ENCODE assay signal across 8 mouse cellular contexts in genomic region chr13:57907428-57908265, GRCm38 (mm10). TPM values are rescaled to one million over a fixed set of nuclear protein-coding genes. Genes with fewer than 3 reads are reported as not detected.
DNase-seq lines count a peak whose midpoint lies in the region; ATAC-seq and TF ChIP-seq lines count a peak whose summit lies in the region.

No protein-coding gene starts in this region.

- peaks cover 40% of the 10 kb centered on the region for H3K27me3 ChIP-seq in heart, embryonic 15.5 days
- peaks cover 14% of the 10 kb centered on the region for H3K27me3 ChIP-seq in forebrain, embryonic 14.5 days (replicated peaks; ENCODE audit: control insufficient read depth, insufficient read depth, low read length)
- peaks cover 21% of the 10 kb centered on the region for H3K27me3 ChIP-seq in liver, postnatal 0 days (ENCODE audit: insufficient read depth, low read length)

- ATAC-seq in heart, embryonic 15.5 days (replicated peaks; ENCODE audit: insufficient number of reproducible peaks, insufficient read depth, low FRiP score, low read depth) = no peak
- peak; percentile 81 for ATAC-seq in forebrain, embryonic 14.5 days
- ATAC-seq in liver, postnatal 0 days = no peak

- no peak for TF ChIP-seq CTCF in brain, embryonic 14.5 days (IDR thresholded peaks at IDR 0.05; ENCODE audit: borderline replicate concordance, extremely low read depth, insufficient read depth, insufficient read length)
- TF ChIP-seq CTCF in liver, postnatal 0 days (IDR thresholded peaks at IDR 0.05; ENCODE audit: low read depth) = no peak

- H3K9ac ChIP-seq in heart, embryonic 15.5 days = no peak overlapping the region
- H3K9ac ChIP-seq in forebrain, embryonic 14.5 days (ENCODE audit: low read length) = peak overlapping the region; percentile 76
- no peak overlapping the region for H3K9ac ChIP-seq in liver, postnatal 0 days (replicated peaks)

- WGBS in heart, embryonic 15.5 days = 3% methylated on average over 60 of the region's 60 CpGs
- WGBS in forebrain, embryonic 14.5 days = 1% methylated on average over 60 of the region's 60 CpGs
- WGBS in liver, postnatal 0 days (ENCODE audit: insufficient replicate concordance) = 9% methylated on average over 58 of the region's 60 CpGs

- no peak overlapping the region for H3K27ac ChIP-seq in heart, embryonic 15.5 days
- H3K27ac ChIP-seq in forebrain, embryonic 14.5 days (ENCODE audit: low read depth, low read length) = no peak overlapping the region
- no peak overlapping the region for H3K27ac ChIP-seq in liver, postnatal 0 days (ENCODE audit: low read depth)

- no peak for TF ChIP-seq EP300 in liver, postnatal 0 days (IDR thresholded peaks at IDR 0.05; ENCODE audit: low read depth)

- TF ChIP-seq POLR2A in brain, embryonic 14.5 days (IDR thresholded peaks at IDR 0.05; ENCODE audit: borderline replicate concordance, extremely low read depth, insufficient read depth, insufficient read length, poor library complexity, severe bottlenecking) = no peak

- no peaks in the 10 kb centered on the region; the same call in 1 of the 2 replicates for H3K9me3 ChIP-seq in heart, embryonic 15.5 days (replicated peaks)
- H3K9me3 ChIP-seq in forebrain, embryonic 14.5 days (replicated peaks; ENCODE audit: control insufficient read depth, low read length) = no peaks in the 10 kb centered on the region
- H3K9me3 ChIP-seq in liver, postnatal 0 days (ENCODE audit: low read length) = 0 out of 2 replicates have a peak, but pooled peaks cover 7% of the 10 kb centered on the region

- H3K4me2 ChIP-seq in heart, embryonic 15.5 days = peak overlapping the region; percentile 79
- peak overlapping the region; percentile 92 for H3K4me2 ChIP-seq in forebrain, embryonic 14.5 days (ENCODE audit: low read length)
- H3K4me2 ChIP-seq in liver, postnatal 0 days (ENCODE audit: low read depth, low read length) = peak overlapping the region; percentile 38; the same call in 1 of the 2 replicates

- peaks cover 22% of the 10 kb centered on the region for H3K4me1 ChIP-seq in heart, embryonic 15.5 days (replicated peaks)
- no peaks in the 10 kb centered on the region for H3K4me1 ChIP-seq in forebrain, embryonic 14.5 days (ENCODE audit: control insufficient read depth, insufficient read depth, low read length)
- peaks cover 3% of the 10 kb centered on the region; the same call in 1 of the 2 replicates for H3K4me1 ChIP-seq in liver, postnatal 0 days (ENCODE audit: insufficient read depth)

- no peaks in the 10 kb centered on the region for H3K36me3 ChIP-seq in heart, embryonic 15.5 days
- no peaks in the 10 kb centered on the region for H3K36me3 ChIP-seq in forebrain, embryonic 14.5 days (ENCODE audit: control insufficient read depth, insufficient read depth, low read length)
- no peaks in the 10 kb centered on the region for H3K36me3 ChIP-seq in liver, postnatal 0 days (replicated peaks; ENCODE audit: insufficient read depth, low read length)

- peak overlapping the region; percentile 45 for H3K4me3 ChIP-seq in heart, embryonic 15.5 days
- peak overlapping the region; percentile 50 for H3K4me3 ChIP-seq in forebrain, embryonic 14.5 days (ENCODE audit: low read depth, low read length)
- H3K4me3 ChIP-seq in liver, postnatal 0 days (ENCODE audit: low read depth, low read length) = peak overlapping the region; percentile 17; the same call in 1 of the 2 replicates

- DNase-seq in heart, postnatal 10 days = no peak
- DNase-seq in brain, embryonic 14.5 days (ENCODE audit: low read depth) = peak; percentile 43
- peak; percentile 53 for DNase-seq in forebrain, embryonic 14.5 days (ENCODE audit: low spot score)
- no peak for DNase-seq in liver, postnatal 0 days
- DNase-seq in urinary bladder, adult 18-20 months (ENCODE audit: low spot score in 2 of 2) = no peak
- DNase-seq in gastrocnemius, adult 8-10 months (ENCODE audit: low spot score in 2 of 2) = no peak
- DNase-seq in layer of hippocampus, adult 11-12 months (ENCODE audit: low spot score) = no peak

- intact Hi-C loops in heart, postnatal 10 days (cut with DNase I) = loop anchor here (1.0 kb wide), 4 partner anchors 141 to 626 kb away; no protein-coding TSS in a partner anchor

RNA-seq across cellular contexts. Expression of gene Spock1, which starts 0.5 kb away (rescaled TPM):
- 0.49 and 1.5 TPM in 2 replicates for polyA plus RNA-seq in heart, embryonic 15.5 days (2015; fragmentation: Nextera tagmentation; extraction: Ambion mirVana)
- total RNA-seq in heart, postnatal 10 days (2021) = under 1 TPM; 0.43 to 0.67 TPM
- 42.7 and 80.3 TPM in 2 replicates for polyA plus RNA-seq in brain, embryonic 14.5 days (2012; rRNA removed)
- polyA plus RNA-seq in forebrain, embryonic 14.5 days (2014; fragmentation: Nextera tagmentation; extraction: Ambion mirVana) = 31.2 and 40.8 TPM in 2 replicates
- not detected in 2 replicates for polyA plus RNA-seq in liver, postnatal 0 days (2015; fragmentation: Nextera tagmentation; extraction: Ambion mirVana)
- under 1 TPM; 0.12 to 0.46 (median 0.28) TPM for total RNA-seq in gastrocnemius, adult 8-10 months (2022)

Comparison
In these comparisons a context has a peak if more than half of its experiments do, and no peak if none do; other contexts are left out.
1. H3K4me2 ChIP-seq: peak in every context shown above with its lines; median percentile 92 in forebrain, embryonic 14.5 days; 79 in heart, embryonic 15.5 days; 38 in liver, postnatal 0 days.
2. DNase-seq: peak in brain, embryonic 14.5 days (single experiment) and forebrain, embryonic 14.5 days (single experiment); none in heart, postnatal 10 days (0 of 2), liver, postnatal 0 days (single experiment), urinary bladder, adult 18-20 months (0 of 2), gastrocnemius, adult 8-10 months (0 of 2) and layer of hippocampus, adult 11-12 months (single experiment).
3. RNA of gene Spock1, which starts 0.5 kb away (polyA plus RNA-seq): 42.7 to 80.3 TPM in brain, embryonic 14.5 days and 31.2 to 40.8 TPM in forebrain, embryonic 14.5 days; 0.49 to 1.5 TPM in heart, embryonic 15.5 days and not detected in liver, postnatal 0 days; every median in the first group is over 10 times any median in the second.
4. Peak in every context shown above with its lines, with median percentiles within 50 percentile points of each other: H3K4me3 ChIP-seq.